Mouse (Mus musculus) heart, postnatal 0 days (tissue): ENCODE results near the gene Amn1. TPM values are rescaled to one million over a fixed set of nuclear protein-coding genes. Genes with fewer than 3 reads are reported as not detected.

Experiments used
- ATAC-seq: fragments of 200-750 bp; cut with Nextera tagmentation; 2 replicates; pipeline ENCODE4 v1.8.0; 2017; ENCODE audit warnings: low read depth, moderate number of reproducible peaks, moderate library complexity; ENCODE audit not compliant: insufficient read depth
- DNase-seq: peaks from one replicate; pipeline ENCODE4 v3.0.0-alpha.2; 2016; ENCODE audit warnings: low spot score
- H3K27ac ChIP-seq: fragments of 300-500 bp; sonication (generic); 2 replicates; pipeline ENCODE4 v1.5.1; 2014; ENCODE audit warnings: low read depth, mild to moderate bottlenecking
- H3K27me3 ChIP-seq: fragments of 300-500 bp; sonication (generic); 2 replicates; pipeline ENCODE4 v1.6.1; 2014; ENCODE audit warnings: low read length, mixed read lengths; ENCODE audit not compliant: control insufficient read depth, insufficient read depth
- H3K36me3 ChIP-seq: fragments of 300-500 bp; sonication (generic); replicated peaks from 2 replicates; pipeline ENCODE4 v1.6.1; 2014; ENCODE audit warnings: low read length, mixed read lengths; ENCODE audit not compliant: control insufficient read depth, insufficient read depth
- H3K4me1 ChIP-seq: fragments of 300-500 bp; sonication (generic); 2 replicates; pipeline ENCODE4 v1.6.1; 2014; ENCODE audit warnings: antibody characterized with exemption; ENCODE audit not compliant: control insufficient read depth, insufficient read depth
- H3K4me2 ChIP-seq: fragments of 300-500 bp; sonication (generic); 2 replicates; pipeline ENCODE4 v1.6.1; 2014; ENCODE audit warnings: low read depth, mild to moderate bottlenecking, low read length, moderate library complexity
- H3K4me3 ChIP-seq: fragments of 300-500 bp; sonication (generic); 2 replicates; pipeline ENCODE4 v1.5.1; 2014; ENCODE audit warnings: low read depth, low read length
- H3K9ac ChIP-seq: fragments of 300-500 bp; sonication (generic); replicated peaks from 2 replicates; pipeline ENCODE4 v1.6.1; 2014; ENCODE audit warnings: low read depth, low read length, mixed read lengths
- H3K9me3 ChIP-seq: fragments of 300-500 bp; sonication (generic); replicated peaks from 2 replicates; pipeline ENCODE4 v1.6.1; 2016; ENCODE audit warnings: low read length; ENCODE audit not compliant: control insufficient read depth
- CTCF ChIP-seq: IDR thresholded peaks from 2 replicates; pipeline ENCODE4 v1.5.1; 2016; ENCODE audit warnings: antibody characterized with exemption, control low read depth, low read depth
- EP300 ChIP-seq: IDR thresholded peaks from 2 replicates; pipeline ENCODE4 v1.6.1; 2016; ENCODE audit warnings: antibody characterized with exemption, low read depth
- WGBS: fragments of 180-500 bp; shearing (Covaris S2); extraction: QIAGEN DNeasy Blood & Tissue Kit; methylation state at CpG from one replicate; pipeline ENCODE4 v1.1.7; 2014; 5-methylcytosine and 5-hydroxymethylcytosine counted together
- polyA plus RNA-seq: library from polyadenylated mRNA; unstranded; fragments of >200 nt; fragmentation: Nextera tagmentation; extraction: Ambion mirVana; gene quantifications from 2 replicates; pipeline ENCODE4 v1.2.1, GENCODE M21; 2015
- total RNA-seq: library from RNA; depleted of rRNA; stranded (reverse); fragments of >200 nt; gene quantifications from 2 replicates; pipeline ENCODE4 v1.2.3, GENCODE M21; 2014; ENCODE audit warnings: low replicate concordance

Gene Amn1
- total and polyA plus RNA-seq, 2 experiments from 2014 or later = 21.3 to 29.9 TPM

GRCm38 (mm10) chr6:149139471-149139870 is 49.0 kb downstream of the Amn1 start, which contains the start of gene Etfbkmt:
TSS of gene Etfbkmt (plus strand) at chr6:149139849.
- H3K27ac ChIP-seq = no peak within 1 kb of the TSS
- H3K4me1 ChIP-seq = peaks cover under 1% of the 10 kb centered on the region
- H3K9ac ChIP-seq = no peak within 1 kb of the TSS
- no peak for ATAC-seq
- no peaks in the 10 kb centered on the region for H3K9me3 ChIP-seq
- no peak for DNase-seq
- H3K36me3 ChIP-seq = 0 out of 2 replicates have a peak, but pooled peaks cover 6% of the 10 kb centered on the region
- no peak within 1 kb of the TSS for H3K4me2 ChIP-seq
- H3K27me3 ChIP-seq = no peaks in the 10 kb centered on the region
- no peak within 1 kb of the TSS for H3K4me3 ChIP-seq
- no peak for TF ChIP-seq CTCF
- no peak for TF ChIP-seq EP300
- 60% methylated on average over 1 of the region's 1 CpGs for WGBS

GRCm38 (mm10) chr6:149139011-149139410 is 49.5 kb downstream of the Amn1 start:
- H3K4me3 ChIP-seq = no peak overlapping the region
- TF ChIP-seq CTCF = no peak
- no peak for TF ChIP-seq EP300
- H3K9ac ChIP-seq = no peak overlapping the region
- H3K27ac ChIP-seq = no peak overlapping the region
- DNase-seq (no peak), ATAC-seq (no peak)
- 79% methylated on average over 3 of the region's 3 CpGs for WGBS
- no peaks in the 10 kb centered on the region for H3K9me3 ChIP-seq
- H3K4me1 ChIP-seq = peaks cover 4% of the 10 kb centered on the region
- 0 out of 2 replicates have a peak, but pooled peaks cover 1% of the 10 kb centered on the region for H3K36me3 ChIP-seq
- H3K4me2 ChIP-seq = no peak overlapping the region
- H3K27me3 ChIP-seq = no peaks in the 10 kb centered on the region

- Histone ChIP-seq H3K9me3 (no peaks in the 10 kb centered on the region), H3K36me3 (no peaks in the 10 kb centered on the region), H3K4me3 (no peak overlapping the region), H3K27me3 (no peaks in the 10 kb centered on the region), H3K9ac (no peak overlapping the region), H3K4me2 (no peak overlapping the region), H3K4me1 (peaks cover 4% of the 10 kb centered on the region), H3K27ac (no peak overlapping the region)
- TF ChIP-seq CTCF = no peak
- 53% methylated on average over 2 of the region's 2 CpGs for whole genome bisulfite sequencing
- DNase-seq (no peak), ATAC-seq (no peak)
Observed at GRCm38 (mm10) chr6:149137936-149138335, 50.6 kb downstream of the Amn1 start.

- no peak overlapping the region for H3K4me3 ChIP-seq
- peaks cover 4% of the 10 kb centered on the region for H3K4me1 ChIP-seq
- 50% methylated on average over 6 of the region's 6 CpGs for WGBS
- H3K27ac ChIP-seq = no peak overlapping the region
- H3K36me3 ChIP-seq = no peaks in the 10 kb centered on the region
- ATAC-seq (no peak), DNase-seq (no peak)
- no peak overlapping the region for H3K4me2 ChIP-seq
- H3K9ac ChIP-seq = no peak overlapping the region
- H3K27me3 ChIP-seq = no peaks in the 10 kb centered on the region
- H3K9me3 ChIP-seq = no peaks in the 10 kb centered on the region
- TF ChIP-seq EP300 = no peak
- no peak for TF ChIP-seq CTCF
Observed at GRCm38 (mm10) chr6:149135631-149136030, 52.9 kb downstream of the Amn1 start.

- no peak for ATAC-seq
Observed at GRCm38 (mm10) chr6:149134391-149135150, 53.9 kb downstream of the Amn1 start.

More at GRCm38 (mm10) chr6:149134391-149135150, 53.9 kb downstream of the Amn1 start:
- Histone ChIP-seq H3K4me3 (no peak overlapping the region), H3K36me3 (no peaks in the 10 kb centered on the region), H3K27me3 (no peaks in the 10 kb centered on the region), H3K4me1 (peaks cover 4% of the 10 kb centered on the region), H3K4me2 (no peak overlapping the region), H3K9me3 (no peaks in the 10 kb centered on the region), H3K9ac (no peak overlapping the region), H3K27ac (no peak overlapping the region)
- no peak for DNase-seq
- WGBS = 24% methylated on average over 5 of the region's 5 CpGs
- TF ChIP-seq EP300 (no peak), CTCF (no peak)
